Mouse (Mus musculus): ENCODE results near the gene Cabcoco1. TPM values are rescaled to one million over a fixed set of nuclear protein-coding genes. Genes with fewer than 3 reads are reported as not detected.

The Cabcoco1 gene
- polyA plus RNA-seq, 1 experiment = 0.82 TPM

- no peak for TF ChIP-seq POLR2A (IDR thresholded peaks at IDR 0.05; ENCODE audit: borderline replicate concordance, extremely low read depth, insufficient read depth, insufficient read length, poor library complexity, severe bottlenecking)
- TF ChIP-seq CTCF (IDR thresholded peaks at IDR 0.05; ENCODE audit: borderline replicate concordance, extremely low read depth, insufficient read depth, insufficient read length) = no peak
- DNase-seq (ENCODE audit: low read depth) = no peak
Observed at GRCm38 (mm10) chr10:68431346-68431745, 110.3 kb downstream of the Cabcoco1 start.

- TF ChIP-seq CTCF (IDR thresholded peaks at IDR 0.05; ENCODE audit: borderline replicate concordance, extremely low read depth, insufficient read depth, insufficient read length) (no peak), POLR2A (IDR thresholded peaks at IDR 0.05; ENCODE audit: borderline replicate concordance, extremely low read depth, insufficient read depth, insufficient read length, poor library complexity, severe bottlenecking) (no peak)
- no peak for DNase-seq (ENCODE audit: low read depth)
Observed at GRCm38 (mm10) chr10:68430929-68431328, 110.8 kb downstream of the Cabcoco1 start.

GRCm38 (mm10) chr10:68420393-68420920 is 121.2 kb downstream of the Cabcoco1 start:
- TF ChIP-seq CTCF (IDR thresholded peaks at IDR 0.05; ENCODE audit: borderline replicate concordance, extremely low read depth, insufficient read depth, insufficient read length) (no peak), POLR2A (IDR thresholded peaks at IDR 0.05; ENCODE audit: borderline replicate concordance, extremely low read depth, insufficient read depth, insufficient read length, poor library complexity, severe bottlenecking) (no peak)
- peak; percentile 81 for DNase-seq (ENCODE audit: low read depth)

- no peak for DNase-seq (ENCODE audit: low read depth)
- TF ChIP-seq POLR2A (IDR thresholded peaks at IDR 0.05; ENCODE audit: borderline replicate concordance, extremely low read depth, insufficient read depth, insufficient read length, poor library complexity, severe bottlenecking) = no peak
- TF ChIP-seq CTCF (IDR thresholded peaks at IDR 0.05; ENCODE audit: borderline replicate concordance, extremely low read depth, insufficient read depth, insufficient read length) = no peak
Observed at GRCm38 (mm10) chr10:68419893-68420292, 121.8 kb downstream of the Cabcoco1 start.

- TF ChIP-seq CTCF (IDR thresholded peaks at IDR 0.05; ENCODE audit: borderline replicate concordance, extremely low read depth, insufficient read depth, insufficient read length) (no peak), POLR2A (IDR thresholded peaks at IDR 0.05; ENCODE audit: borderline replicate concordance, extremely low read depth, insufficient read depth, insufficient read length, poor library complexity, severe bottlenecking) (no peak)
- peak; percentile 13 for DNase-seq (ENCODE audit: low read depth)
Observed at GRCm38 (mm10) chr10:68417074-68417790, 124.5 kb downstream of the Cabcoco1 start.

- TF ChIP-seq POLR2A (IDR thresholded peaks at IDR 0.05; ENCODE audit: borderline replicate concordance, extremely low read depth, insufficient read depth, insufficient read length, poor library complexity, severe bottlenecking) (no peak), CTCF (IDR thresholded peaks at IDR 0.05; ENCODE audit: borderline replicate concordance, extremely low read depth, insufficient read depth, insufficient read length) (no peak)
- no peak for DNase-seq (ENCODE audit: low read depth)
Observed at GRCm38 (mm10) chr10:68405936-68406335, 135.8 kb downstream of the Cabcoco1 start.

- TF ChIP-seq CTCF (IDR thresholded peaks at IDR 0.05; ENCODE audit: borderline replicate concordance, extremely low read depth, insufficient read depth, insufficient read length) = no peak
- TF ChIP-seq POLR2A (IDR thresholded peaks at IDR 0.05; ENCODE audit: borderline replicate concordance, extremely low read depth, insufficient read depth, insufficient read length, poor library complexity, severe bottlenecking) = no peak
- no peak for DNase-seq (ENCODE audit: low read depth)
Observed at GRCm38 (mm10) chr10:68396786-68397185, 144.9 kb downstream of the Cabcoco1 start.

GRCm38 (mm10) chr10:68396083-68396482 is 145.6 kb downstream of the Cabcoco1 start:
- DNase-seq (ENCODE audit: low read depth) = peak; percentile 68
- TF ChIP-seq CTCF (IDR thresholded peaks at IDR 0.05; ENCODE audit: borderline replicate concordance, extremely low read depth, insufficient read depth, insufficient read length) = no peak
- TF ChIP-seq POLR2A (IDR thresholded peaks at IDR 0.05; ENCODE audit: borderline replicate concordance, extremely low read depth, insufficient read depth, insufficient read length, poor library complexity, severe bottlenecking) = no peak

- DNase-seq (ENCODE audit: low read depth) = no peak
- no peak for TF ChIP-seq POLR2A (IDR thresholded peaks at IDR 0.05; ENCODE audit: borderline replicate concordance, extremely low read depth, insufficient read depth, insufficient read length, poor library complexity, severe bottlenecking)
- TF ChIP-seq CTCF (IDR thresholded peaks at IDR 0.05; ENCODE audit: borderline replicate concordance, extremely low read depth, insufficient read depth, insufficient read length) = no peak
Observed at GRCm38 (mm10) chr10:68391640-68392039, 150.1 kb downstream of the Cabcoco1 start.

- TF ChIP-seq CTCF (IDR thresholded peaks at IDR 0.05; ENCODE audit: borderline replicate concordance, extremely low read depth, insufficient read depth, insufficient read length) = no peak
- TF ChIP-seq POLR2A (IDR thresholded peaks at IDR 0.05; ENCODE audit: borderline replicate concordance, extremely low read depth, insufficient read depth, insufficient read length, poor library complexity, severe bottlenecking) = no peak
- DNase-seq (ENCODE audit: low read depth) = peak; percentile 6
Observed at GRCm38 (mm10) chr10:68388802-68389201, 152.9 kb downstream of the Cabcoco1 start.

- TF ChIP-seq POLR2A (IDR thresholded peaks at IDR 0.05; ENCODE audit: borderline replicate concordance, extremely low read depth, insufficient read depth, insufficient read length, poor library complexity, severe bottlenecking) (no peak), CTCF (IDR thresholded peaks at IDR 0.05; ENCODE audit: borderline replicate concordance, extremely low read depth, insufficient read depth, insufficient read length) (no peak)
- DNase-seq (ENCODE audit: low read depth) = no peak
Observed at GRCm38 (mm10) chr10:68388138-68388537, 153.6 kb downstream of the Cabcoco1 start.

Other genes starting within 250 kb of the Cabcoco1 start
- 3.9 and 5.4 TPM in 2 replicates for gene Tmem26, start 181.8 kb upstream of the Cabcoco1 start, polyA plus RNA-seq (2012; rRNA removed)

Data from brain, embryonic 14.5 days (tissue).